Comparison of ENCODE assay signal across 20 mouse cellular contexts in the genomic region with DNA sequence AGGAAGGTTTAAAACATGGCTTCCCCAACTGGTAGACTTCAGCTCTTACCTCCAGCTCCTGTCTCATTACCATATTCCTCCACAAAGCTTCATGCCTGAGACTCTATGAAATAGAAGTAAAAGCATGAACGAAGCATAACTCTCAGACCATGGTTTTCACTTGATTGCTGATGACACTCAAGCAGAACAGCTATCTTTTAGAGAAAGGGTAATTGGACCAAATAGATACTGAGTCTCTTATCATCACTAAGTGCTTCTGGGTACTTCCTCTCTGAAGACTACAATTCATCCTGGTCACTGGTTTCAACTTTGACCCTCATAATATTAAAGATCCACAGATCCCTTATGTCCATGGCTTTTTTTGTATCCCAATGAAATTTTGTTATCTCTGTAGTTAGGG. TPM values are rescaled to one million over a fixed set of nuclear protein-coding genes. Genes with fewer than 3 reads are reported as not detected.
DNase-seq lines count a peak whose midpoint lies in the region; TF ChIP-seq lines count a peak whose summit lies in the region.
"Had no signal": no experiment of that assay in that cellular context is flagged by ENCODE, and none has a peak within 500 bp of the region (broad histone marks: within the 10 kb centered on the region; RNA-seq: fewer than 3 reads in every experiment).

No protein-coding gene starts in this region.

- H3K4me1 ChIP-seq in MEL (ENCODE audit: control insufficient read depth in 1 of 2, insufficient read depth in 2 of 2, low read length in 2 of 2), result peaks cover 0 to 6% of the 10 kb centered on the region in 2 experiments

- H3K27me3 ChIP-seq in MEL (ENCODE audit: control insufficient read depth in 1 of 2, insufficient read depth in 2 of 2, low read length in 2 of 2), result no peaks in the 10 kb centered on the region
- H3K27me3 ChIP-seq: CH12.LX, Patski had no signal

- TF ChIP-seq RAD21 in MEL (IDR thresholded peaks at IDR 0.05; ENCODE audit: low read depth, low read length), result no peak

- no peak for TF ChIP-seq CTCF in MEL (IDR thresholded peaks at IDR 0.05 in 2 of 3, conservative IDR thresholded peaks at IDR 0.05 in 1 of 3; ENCODE audit: control insufficient read depth in 1 of 3, insufficient read depth in 1 of 3, low read depth in 2 of 3, low read length in 3 of 3, poor library complexity in 1 of 3, severe bottlenecking in 1 of 3)

- H3K79me2 ChIP-seq in MEL (ENCODE audit: control insufficient read depth, insufficient read depth, low read length, poor library complexity), result no peaks in the 10 kb centered on the region

- peak; percentile 21 for DNase-seq in MEL (ENCODE audit: low read depth, low spot score)
- DNase-seq in spleen, postnatal 10 days (ENCODE audit: low spot score in 2 of 2), result no peak
- DNase-seq: adrenal gland, adult 2 months; adrenal gland, adult 8-10 months; adrenal gland, postnatal 10 days; adrenal gland, postnatal 14 days; adrenal gland, postnatal 25 days; adrenal gland, postnatal 36 days; B cell, adult 2 months; cerebellum, adult 11 months; cerebellum, adult 11-12 months; cerebellum, adult 18-20 months; cerebellum, adult 2 months; cerebellum, adult 8-10 months had no signal

- no peak overlapping the region for H3K4me3 ChIP-seq in MEL (ENCODE audit: control insufficient read depth in 1 of 2, insufficient read depth in 1 of 2, low read depth in 2 of 2, low read length in 2 of 2)

- peaks cover 0 to 13% of the 10 kb centered on the region in 2 experiments; a peak in 2 of 4 replicates for H3K36me3 ChIP-seq in MEL (ENCODE audit: control insufficient read depth in 1 of 2, insufficient read depth in 2 of 2, low read length in 2 of 2)
- H3K36me3 ChIP-seq: G1E had no signal

- no peak overlapping the region for H3K9ac ChIP-seq in MEL (ENCODE audit: control insufficient read depth, low read depth, low read length, poor library complexity, severe bottlenecking)

- no peaks in the 10 kb centered on the region for H3K9me3 ChIP-seq in MEL (replicated peaks; ENCODE audit: insufficient read depth, low read length)
- H3K9me3 ChIP-seq: G1E had no signal

- no peak overlapping the region for H3K27ac ChIP-seq in MEL (ENCODE audit: control insufficient read depth, low read depth, low read length)

- TF ChIP-seq EP300 in MEL (IDR thresholded peaks at IDR 0.05; ENCODE audit: low read depth in 1 of 2, low read length in 2 of 2), result peak; percentile 60 to 69; a peak in 3 of 4 replicates

- no peak for TF ChIP-seq POLR2A in MEL (IDR thresholded peaks at IDR 0.05; ENCODE audit: control insufficient read depth in 1 of 2, insufficient read depth in 1 of 2, low read depth in 1 of 2, low read length in 2 of 2, poor library complexity in 1 of 2)

TF ChIP-seq in MEL, 35 proteins besides CTCF, POLR2A, EP300 and RAD21:
- TF ChIP-seq UBTF (IDR thresholded peaks at IDR 0.05; ENCODE audit: borderline replicate concordance, insufficient read depth, low read depth, low read length), result no peak
- TF ChIP-seq POLR2AphosphoS5 (IDR thresholded peaks at IDR 0.05; ENCODE audit: borderline replicate concordance, low read depth, low read length), result no peak
- no peak for TF ChIP-seq MEF2A (IDR thresholded peaks at IDR 0.05; ENCODE audit: extremely low read depth, insufficient replicate concordance, low read depth, low read length, poor library complexity, severe bottlenecking)
- peak; percentile 52; the same call in 1 of the 2 replicates for TF ChIP-seq TCF12 (IDR thresholded peaks at IDR 0.05; ENCODE audit: low read depth, low read length)
- peak; percentile 72 for TF ChIP-seq GATA1 (IDR thresholded peaks at IDR 0.05; ENCODE audit: low read depth, low read length)
- no peak for TF ChIP-seq MYB (IDR thresholded peaks at IDR 0.05; ENCODE audit: low read depth, low read length)
- TF ChIP-seq MAX (IDR thresholded peaks at IDR 0.05; ENCODE audit: low read length), result no peak
- peak; percentile 53 for TF ChIP-seq RCOR1 (IDR thresholded peaks at IDR 0.05; ENCODE audit: low read depth, low read length)
- no peak for TF ChIP-seq SIN3A (IDR thresholded peaks at IDR 0.05; ENCODE audit: low read length)

RNA-seq across cellular contexts. Expression of gene Prkn, which starts 42.1 kb away (rescaled TPM):
- total RNA-seq in MEL (2012; rRNA removed), result 0.39 and 0.72 TPM in 2 replicates
- under 1 TPM in 1 of 2 experiments, not detected in 1; 0.50 TPM for polyA plus RNA-seq in MEL (2012; ENCODE audit: insufficient read depth in 1 of 2, insufficient read length in 2 of 2, low read depth in 1 of 2, low replicate concordance in 2 of 2, missing spikeins in 1 of 2)
- polyA plus RNA-seq: C2C12 had no signal

RNA-seq across cellular contexts. Expression of gene Pacrg, which starts 42.1 kb away (rescaled TPM):
- total RNA-seq in MEL (2012; rRNA removed), result not detected in 2 replicates
- polyA plus RNA-seq in MEL (2012; ENCODE audit: insufficient read depth in 1 of 2, insufficient read length in 2 of 2, low read depth in 1 of 2, low replicate concordance in 2 of 2, missing spikeins in 1 of 2), result not detected
- total RNA-seq: CH12.LX had no signal
- polyA plus RNA-seq: activated CD4-positive, CD25-positive, alpha-beta regulatory T cell, adult 4 months; CD4-positive, CD25-positive, alpha-beta regulatory T cell, adult 4 months; G1E had no signal
